Mouse (Mus musculus): ENCODE measurements around the gene Btg2. TPM values are rescaled to one million over a fixed set of nuclear protein-coding genes. Genes with fewer than 3 reads are reported as not detected.

The Btg2 gene
- polyA plus RNA-seq, 1 experiment: 481 TPM

DNA sequence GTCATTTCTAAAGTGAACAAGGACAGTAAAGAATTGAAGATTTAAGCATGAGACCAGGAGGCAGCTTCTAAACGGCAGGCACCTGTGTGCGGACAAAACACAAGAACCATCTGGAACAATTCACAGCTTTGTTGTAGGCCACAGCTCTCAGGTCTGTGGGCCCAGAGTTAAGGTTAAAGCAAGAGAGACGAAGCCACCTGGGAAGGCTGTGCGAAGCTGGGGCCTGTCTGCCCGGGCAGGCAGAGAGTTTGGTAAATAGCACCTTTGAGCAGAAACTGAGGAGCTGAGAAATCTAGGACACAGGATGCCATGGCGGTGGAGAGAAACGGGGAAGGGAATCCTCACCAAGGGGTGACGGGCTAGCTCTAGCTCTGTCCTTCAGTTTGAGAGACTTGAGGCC is 3.4 kb downstream of the Btg2 start:
- peaks cover 38% of the 10 kb centered on the region for H3K36me3 ChIP-seq (ENCODE audit: control insufficient read depth, insufficient read depth, low read length)
- peak overlapping the region; percentile 100 for H3K27ac ChIP-seq (ENCODE audit: control insufficient read depth, insufficient read depth, low read length)
- peak overlapping the region; percentile 100 for H3K4me3 ChIP-seq (ENCODE audit: control insufficient read depth, insufficient read depth, low read length)
- no peaks in the 10 kb centered on the region for H3K27me3 ChIP-seq (ENCODE audit: control insufficient read depth, insufficient read depth, low read length)
- WGBS: 22% methylated on average over 8 of the region's 8 CpGs
- peak; percentile 55 for DNase-seq
- TF ChIP-seq POLR2A (IDR thresholded peaks at IDR 0.05; ENCODE audit: control insufficient read depth, extremely low read depth, insufficient read depth, low read length, poor library complexity): peak; percentile 19; the same call in 1 of the 2 replicates
- no peak for TF ChIP-seq CTCF (IDR thresholded peaks at IDR 0.05; ENCODE audit: borderline replicate concordance, control insufficient read depth, extremely low read depth, insufficient read depth, low read length, poor library complexity)
- peaks cover 54% of the 10 kb centered on the region for H3K4me1 ChIP-seq (replicated peaks; ENCODE audit: control insufficient read depth, insufficient read depth, low read length)

DNA sequence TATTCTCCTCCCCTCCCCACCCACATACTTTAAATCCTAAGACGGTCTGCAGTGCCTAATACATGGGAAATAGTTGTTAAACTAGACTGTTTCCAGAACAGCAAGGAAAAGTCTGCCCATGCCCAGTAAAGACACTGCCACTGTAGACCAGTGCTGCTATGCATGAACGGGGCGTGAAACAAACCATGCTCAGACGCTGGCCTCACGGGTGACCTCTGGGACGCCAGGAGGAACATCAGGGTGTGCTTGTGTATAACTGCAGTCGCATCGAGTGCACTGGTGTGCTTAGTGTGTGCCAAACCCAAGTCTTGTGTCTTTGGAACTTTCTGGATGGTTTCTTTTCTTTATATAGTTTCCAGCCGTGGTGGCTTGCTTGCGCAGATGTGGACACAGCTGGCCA is 4.3 kb downstream of the Btg2 start:
- peak overlapping the region; percentile 45 for H3K4me3 ChIP-seq (ENCODE audit: control insufficient read depth, insufficient read depth, low read length)
- peak; percentile 13 for DNase-seq
- peaks cover 54% of the 10 kb centered on the region for H3K4me1 ChIP-seq (replicated peaks; ENCODE audit: control insufficient read depth, insufficient read depth, low read length)
- WGBS: 94% methylated on average over 10 of the region's 10 CpGs
- H3K27me3 ChIP-seq (ENCODE audit: control insufficient read depth, insufficient read depth, low read length): no peaks in the 10 kb centered on the region
- H3K27ac ChIP-seq (ENCODE audit: control insufficient read depth, insufficient read depth, low read length): peak overlapping the region; percentile 84
- peaks cover 38% of the 10 kb centered on the region for H3K36me3 ChIP-seq (ENCODE audit: control insufficient read depth, insufficient read depth, low read length)
- TF ChIP-seq CTCF (IDR thresholded peaks at IDR 0.05; ENCODE audit: borderline replicate concordance, control insufficient read depth, extremely low read depth, insufficient read depth, low read length, poor library complexity) (0 out of 2 replicates have a peak, but pooled peaks have one; percentile 19), POLR2A (IDR thresholded peaks at IDR 0.05; ENCODE audit: control insufficient read depth, extremely low read depth, insufficient read depth, low read length, poor library complexity) (no peak)

DNA sequence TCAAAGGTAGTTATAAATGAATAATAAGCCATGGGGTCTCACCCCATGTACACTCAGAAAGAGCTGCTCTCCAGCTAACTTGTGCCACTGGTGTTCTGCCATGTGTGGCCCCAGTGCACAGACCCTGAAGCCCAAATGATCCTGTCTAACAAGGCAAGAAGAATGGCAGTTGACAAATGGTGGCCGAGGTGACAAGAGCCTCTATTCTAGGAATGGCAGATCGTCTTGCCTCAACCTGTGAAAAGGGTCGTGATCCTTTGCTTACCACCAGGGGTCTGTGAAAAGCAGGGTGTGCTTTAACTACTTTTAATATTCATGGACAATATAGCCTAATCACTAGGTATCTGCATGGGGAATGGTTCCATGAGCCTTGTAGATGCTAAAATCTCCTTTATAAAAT is 4.7 kb downstream of the Btg2 start:
- peak overlapping the region; percentile 58 for H3K27ac ChIP-seq (ENCODE audit: control insufficient read depth, insufficient read depth, low read length)
- WGBS: 83% methylated on average over 3 of the region's 3 CpGs
- no peak overlapping the region for H3K4me3 ChIP-seq (ENCODE audit: control insufficient read depth, insufficient read depth, low read length)
- peaks cover 56% of the 10 kb centered on the region for H3K4me1 ChIP-seq (replicated peaks; ENCODE audit: control insufficient read depth, insufficient read depth, low read length)
- H3K27me3 ChIP-seq (ENCODE audit: control insufficient read depth, insufficient read depth, low read length): no peaks in the 10 kb centered on the region
- H3K36me3 ChIP-seq (ENCODE audit: control insufficient read depth, insufficient read depth, low read length): peaks cover 38% of the 10 kb centered on the region
- no peak for TF ChIP-seq POLR2A (IDR thresholded peaks at IDR 0.05; ENCODE audit: control insufficient read depth, extremely low read depth, insufficient read depth, low read length, poor library complexity)
- TF ChIP-seq CTCF (IDR thresholded peaks at IDR 0.05; ENCODE audit: borderline replicate concordance, control insufficient read depth, extremely low read depth, insufficient read depth, low read length, poor library complexity): no peak
- DNase-seq: peak; percentile 13

DNA sequence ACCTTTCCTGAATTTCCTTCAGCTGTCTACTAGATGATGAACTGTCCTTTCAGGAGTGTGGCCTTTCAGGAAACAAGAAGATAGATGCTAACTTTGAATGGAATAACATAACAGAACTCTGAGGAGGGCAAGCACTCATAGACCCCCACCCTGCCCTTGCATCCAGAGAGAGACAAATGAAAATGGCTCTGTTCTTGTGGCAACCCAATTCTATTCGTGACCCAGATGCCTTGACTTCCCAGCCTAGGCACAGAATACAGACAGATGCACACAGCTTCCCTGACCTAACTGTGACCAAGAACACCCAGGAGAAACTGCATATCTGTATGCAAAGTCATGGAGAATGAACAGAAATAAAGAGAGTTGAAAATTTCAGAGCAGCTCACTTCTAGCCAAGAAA is 5.3 kb downstream of the Btg2 start:
- Histone ChIP-seq H3K36me3 (ENCODE audit: control insufficient read depth, insufficient read depth, low read length) (peaks cover 38% of the 10 kb centered on the region), H3K4me1 (replicated peaks; ENCODE audit: control insufficient read depth, insufficient read depth, low read length) (peaks cover 61% of the 10 kb centered on the region), H3K27ac (ENCODE audit: control insufficient read depth, insufficient read depth, low read length) (peak overlapping the region; percentile 55; the same call in 1 of the 2 replicates), H3K4me3 (ENCODE audit: control insufficient read depth, insufficient read depth, low read length) (no peak overlapping the region), H3K27me3 (ENCODE audit: control insufficient read depth, insufficient read depth, low read length) (no peaks in the 10 kb centered on the region)
- DNase-seq: no peak
- WGBS: 57% methylated on average over 1 of the region's 1 CpGs
- TF ChIP-seq CTCF (IDR thresholded peaks at IDR 0.05; ENCODE audit: borderline replicate concordance, control insufficient read depth, extremely low read depth, insufficient read depth, low read length, poor library complexity): no peak
- no peak for TF ChIP-seq POLR2A (IDR thresholded peaks at IDR 0.05; ENCODE audit: control insufficient read depth, extremely low read depth, insufficient read depth, low read length, poor library complexity)

DNA sequence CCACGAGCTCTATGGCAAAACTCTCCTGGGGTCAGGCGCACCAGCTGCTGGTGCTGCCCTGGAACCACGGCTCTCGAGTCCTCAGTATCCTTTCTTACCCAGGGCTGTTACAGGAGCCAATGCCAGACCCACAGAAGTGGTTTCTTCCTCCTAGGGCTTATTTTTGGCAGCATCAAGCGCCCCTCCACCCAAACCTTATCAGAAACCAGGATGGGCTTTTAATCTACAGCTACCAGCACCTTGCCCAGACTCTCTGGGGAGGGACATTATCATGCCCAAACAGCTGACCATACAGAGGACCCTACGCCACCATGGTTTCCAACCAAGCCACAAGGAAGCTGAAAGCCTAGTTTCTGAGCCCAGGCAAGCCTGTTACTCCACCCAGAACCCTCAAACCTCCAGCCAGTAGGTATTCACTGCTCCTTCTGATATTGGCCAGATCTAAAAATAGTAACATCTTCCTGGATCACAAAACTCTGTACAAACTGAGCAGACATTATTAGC is 5.8 kb downstream of the Btg2 start:
- WGBS: 27% methylated on average over 6 of the region's 6 CpGs
- no peaks in the 10 kb centered on the region for H3K27me3 ChIP-seq (ENCODE audit: control insufficient read depth, insufficient read depth, low read length)
- TF ChIP-seq CTCF (IDR thresholded peaks at IDR 0.05; ENCODE audit: borderline replicate concordance, control insufficient read depth, extremely low read depth, insufficient read depth, low read length, poor library complexity) (no peak), POLR2A (IDR thresholded peaks at IDR 0.05; ENCODE audit: control insufficient read depth, extremely low read depth, insufficient read depth, low read length, poor library complexity) (no peak)
- DNase-seq: no peak
- peak overlapping the region; percentile 83 for H3K27ac ChIP-seq (ENCODE audit: control insufficient read depth, insufficient read depth, low read length)
- no peak overlapping the region for H3K4me3 ChIP-seq (ENCODE audit: control insufficient read depth, insufficient read depth, low read length)
- peaks cover 38% of the 10 kb centered on the region for H3K36me3 ChIP-seq (ENCODE audit: control insufficient read depth, insufficient read depth, low read length)
- peaks cover 67% of the 10 kb centered on the region for H3K4me1 ChIP-seq (replicated peaks; ENCODE audit: control insufficient read depth, insufficient read depth, low read length)

DNA sequence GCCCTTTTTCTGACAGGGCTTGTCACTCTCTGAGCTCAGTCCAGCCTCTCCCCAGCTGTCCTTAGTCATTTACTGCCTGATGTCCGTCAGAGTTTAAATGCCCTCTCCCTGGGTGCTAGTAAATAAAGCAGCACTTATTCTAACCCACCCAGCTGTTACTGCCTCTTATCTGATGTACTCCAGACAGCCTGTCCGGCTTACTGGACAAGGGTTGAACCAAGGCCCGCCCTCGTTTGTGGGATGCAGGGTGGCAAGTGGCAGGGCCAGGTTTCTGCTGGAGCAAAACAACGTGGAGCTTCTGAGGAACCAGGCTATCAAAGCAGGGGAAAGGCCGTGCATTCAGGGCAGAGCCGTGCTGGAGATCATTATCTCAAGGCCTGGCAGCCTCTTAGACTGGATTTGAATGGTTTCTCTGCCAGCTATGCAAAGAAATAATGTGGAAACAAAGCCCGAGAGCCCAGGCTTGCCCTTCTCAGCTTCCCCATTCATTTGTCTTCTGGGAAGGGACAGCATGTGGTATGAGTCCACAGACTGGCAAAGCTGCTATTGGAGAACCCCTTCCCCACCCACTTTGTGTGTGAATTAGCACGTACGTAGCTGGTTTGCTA is 7.4 kb downstream of the Btg2 start:
- peak overlapping the region; percentile 73 for H3K27ac ChIP-seq (ENCODE audit: control insufficient read depth, insufficient read depth, low read length)
- H3K4me3 ChIP-seq (ENCODE audit: control insufficient read depth, insufficient read depth, low read length): no peak overlapping the region
- 63% methylated on average over 10 of the region's 10 CpGs for WGBS
- H3K4me1 ChIP-seq (replicated peaks; ENCODE audit: control insufficient read depth, insufficient read depth, low read length): peaks cover 79% of the 10 kb centered on the region
- DNase-seq: no peak
- no peaks in the 10 kb centered on the region for H3K27me3 ChIP-seq (ENCODE audit: control insufficient read depth, insufficient read depth, low read length)
- TF ChIP-seq CTCF (IDR thresholded peaks at IDR 0.05; ENCODE audit: borderline replicate concordance, control insufficient read depth, extremely low read depth, insufficient read depth, low read length, poor library complexity) (no peak), POLR2A (IDR thresholded peaks at IDR 0.05; ENCODE audit: control insufficient read depth, extremely low read depth, insufficient read depth, low read length, poor library complexity) (no peak)
- peaks cover 25% of the 10 kb centered on the region for H3K36me3 ChIP-seq (ENCODE audit: control insufficient read depth, insufficient read depth, low read length)
